Mouse (Mus musculus) C2C12 (cell line): ENCODE measurements at regions not wholly inside any gene's neighbourhood (a gene's known extent, or its start where the extent isn't known, plus 50 kb on each side); places are given as distances from the start of the nearest gene placed in this dataset.

Experiments used
- CEBPB ChIP-seq: IDR thresholded peaks from one replicate; pipeline ENCODE4 v1.6.1; 2011; ENCODE audit warnings: low read depth, mild to moderate bottlenecking, control low read depth, moderate library complexity
- CTCF ChIP-seq: IDR thresholded peaks from one replicate; pipeline ENCODE4 v1.5.1; 2011; ENCODE audit not compliant: control insufficient read depth, insufficient read depth, insufficient read length
- MAX ChIP-seq: IDR thresholded peaks from one replicate; pipeline ENCODE4 v1.6.1; 2011; ENCODE audit warnings: mild to moderate bottlenecking, control low read depth
- MYOD1 ChIP-seq: IDR thresholded peaks from one replicate; pipeline ENCODE4 v1.6.1; 2011; ENCODE audit warnings: low read depth; ENCODE audit not compliant: control insufficient read depth, insufficient read length
- MYOG ChIP-seq: IDR thresholded peaks from one replicate; pipeline ENCODE4 v1.6.1; 2011; ENCODE audit not compliant: control insufficient read depth, insufficient read length; ENCODE audit errors: extremely low read depth
- USF1 ChIP-seq: IDR thresholded peaks from one replicate; pipeline ENCODE4 v1.6.1; 2011; ENCODE audit warnings: low read depth, mild to moderate bottlenecking, control low read depth, moderate library complexity

DNA sequence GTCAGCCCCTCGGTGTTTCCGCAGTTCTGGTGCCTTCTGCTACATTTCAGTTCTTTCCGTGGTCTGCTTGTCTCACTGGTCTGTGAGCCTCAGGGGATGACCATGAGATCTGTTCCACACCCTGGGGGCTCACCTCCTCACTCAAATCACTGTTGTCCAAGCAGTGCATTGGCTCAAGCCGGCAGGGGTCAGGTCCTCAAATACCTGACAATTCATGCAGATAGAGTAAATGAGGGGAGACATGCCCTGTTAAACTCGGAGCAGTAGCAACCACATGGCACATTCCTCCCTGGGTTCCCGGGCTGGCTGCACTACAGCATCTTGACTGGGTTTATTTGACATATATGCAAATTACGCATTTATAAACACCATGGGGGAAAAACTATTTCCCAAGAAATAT is 84.0 kb upstream of the Zmiz1 start:
- TF ChIP-seq USF1 (no peak), CTCF (no peak), MAX (no peak), MYOD1 (no peak), CEBPB (no peak), MYOG (no peak)
